Mouse (Mus musculus) heart, embryonic 12.5 days (tissue): ENCODE results near the gene Mdh1. TPM values are rescaled to one million over a fixed set of nuclear protein-coding genes. Genes with fewer than 3 reads are reported as not detected.

Source experiments
- ATAC-seq: fragments of 200-750 bp; cut with Nextera tagmentation; 2 replicates; pipeline ENCODE4 v1.8.0; 2017; ENCODE audit warnings: moderate TSS enrichment, moderate library complexity; ENCODE audit not compliant: insufficient number of reproducible peaks, low FRiP score
- H3K27ac ChIP-seq: fragments of 300-500 bp; sonication (generic); 2 replicates; pipeline ENCODE4 v1.5.1; 2016; ENCODE audit warnings: mild to moderate bottlenecking, moderate library complexity; ENCODE audit not compliant: poor library complexity, severe bottlenecking
- H3K27me3 ChIP-seq: fragments of 300-500 bp; sonication (generic); replicated peaks from 2 replicates; pipeline ENCODE4 v1.6.1; 2016; ENCODE audit warnings: mild to moderate bottlenecking, moderate library complexity
- H3K36me3 ChIP-seq: fragments of 300-500 bp; sonication (generic); 2 replicates; pipeline ENCODE4 v1.6.1; 2016; ENCODE audit warnings: mild to moderate bottlenecking, moderate library complexity
- H3K4me1 ChIP-seq: fragments of 300-500 bp; sonication (generic); replicated peaks from 2 replicates; pipeline ENCODE4 v1.6.1; 2016; ENCODE audit warnings: mild to moderate bottlenecking
- H3K4me2 ChIP-seq: fragments of 300-500 bp; sonication (generic); 2 replicates; pipeline ENCODE4 v1.6.1; 2016; ENCODE audit warnings: mild to moderate bottlenecking, moderate library complexity
- H3K4me3 ChIP-seq: fragments of 300-500 bp; sonication (generic); 2 replicates; pipeline ENCODE4 v1.5.1; 2016; ENCODE audit warnings: mild to moderate bottlenecking
- H3K9ac ChIP-seq: fragments of 300-500 bp; sonication (generic); 2 replicates; pipeline ENCODE4 v1.6.1; 2016; ENCODE audit warnings: mild to moderate bottlenecking, moderate library complexity
- H3K9me3 ChIP-seq: fragments of 300-500 bp; sonication (generic); replicated peaks from 2 replicates; pipeline ENCODE4 v1.6.1; 2016; ENCODE audit warnings: mild to moderate bottlenecking, moderate library complexity
- whole genome bisulfite sequencing: fragments of 180-500 bp; shearing (Covaris S2); methylation state at CpG from one replicate; pipeline ENCODE4 v1.1.7; 2016; 5-methylcytosine and 5-hydroxymethylcytosine counted together
- polyA plus RNA-seq: library from polyadenylated mRNA; unstranded; fragments of >200 nt; fragmentation: Nextera tagmentation; extraction: Ambion mirVana; gene quantifications from 2 replicates; pipeline ENCODE4 v1.2.1, GENCODE M21; 2016

The Mdh1 gene
- polyA plus RNA-seq, 1 experiment from 2014 or later = 1,326 TPM

- peaks cover 47% of the 10 kb centered on the region for H3K36me3 ChIP-seq
- no peak for ATAC-seq
- H3K27me3 ChIP-seq = no peaks in the 10 kb centered on the region
- no peak overlapping the region for H3K4me2 ChIP-seq
- H3K9me3 ChIP-seq = no peaks in the 10 kb centered on the region
- H3K27ac ChIP-seq = peak overlapping the region; percentile 68
- H3K4me1 ChIP-seq = peaks cover 38% of the 10 kb centered on the region
- 81% methylated on average over 9 of the region's 9 CpGs for WGBS
- no peak overlapping the region for H3K9ac ChIP-seq
- no peak overlapping the region for H3K4me3 ChIP-seq
These were observed 7.3 kb downstream of the Mdh1 start for GRCm38 (mm10) chr11:21564681-21565405.

DNA sequence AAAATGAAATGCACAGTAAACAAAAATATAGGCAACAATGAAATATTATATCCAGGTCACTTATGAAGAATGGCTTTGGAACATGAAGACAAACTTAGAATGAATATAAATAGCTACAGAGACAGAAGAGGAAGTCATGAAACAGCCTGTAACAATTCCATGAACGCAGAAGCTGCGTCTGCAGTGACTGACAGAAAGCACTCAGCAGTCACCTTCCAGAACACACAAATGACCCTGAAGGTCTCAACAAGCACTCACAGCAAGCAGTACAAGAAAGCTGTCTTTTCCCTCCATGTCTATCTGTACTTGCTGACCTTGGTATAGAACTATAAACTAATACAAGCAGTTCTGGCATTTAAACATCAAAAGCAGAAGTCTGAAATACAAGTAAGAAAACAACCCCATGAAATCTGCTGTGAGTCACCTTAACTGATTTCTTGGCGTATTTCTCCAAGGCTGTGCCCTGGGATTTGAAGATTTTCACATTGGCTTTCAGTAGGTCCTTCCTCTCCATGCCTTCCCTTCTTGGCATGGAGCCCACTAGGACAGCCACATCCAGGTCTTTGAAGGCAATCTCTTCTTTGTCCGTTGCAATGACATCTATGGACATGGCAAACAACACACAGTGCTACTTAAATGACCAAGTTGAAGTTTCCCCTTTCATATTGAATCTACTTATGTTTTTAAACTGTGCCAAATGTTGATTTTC, 8.4 kb downstream of the Mdh1 start:
- Histone ChIP-seq H3K4me3 (no peak overlapping the region), H3K4me2 (peak overlapping the region; percentile 19), H3K9me3 (no peaks in the 10 kb centered on the region), H3K36me3 (peaks cover 57% of the 10 kb centered on the region), H3K27me3 (no peaks in the 10 kb centered on the region), H3K9ac (no peak overlapping the region), H3K4me1 (peaks cover 32% of the 10 kb centered on the region), H3K27ac (peak overlapping the region; percentile 88)
- ATAC-seq = no peak
- 47% methylated on average over 4 of the region's 4 CpGs for WGBS

- WGBS = 70% methylated on average over 5 of the region's 5 CpGs
- Histone ChIP-seq H3K4me2 (no peak overlapping the region), H3K9me3 (no peaks in the 10 kb centered on the region), H3K4me1 (peaks cover 22% of the 10 kb centered on the region), H3K27me3 (no peaks in the 10 kb centered on the region), H3K27ac (0 out of 2 replicates have a peak overlapping the region, but pooled peaks have one; percentile 1), H3K36me3 (peaks cover 67% of the 10 kb centered on the region), H3K4me3 (no peak overlapping the region), H3K9ac (no peak overlapping the region)
- ATAC-seq = no peak
These were observed 10.8 kb downstream of the Mdh1 start for GRCm38 (mm10) chr11:21561347-21561746.

DNA sequence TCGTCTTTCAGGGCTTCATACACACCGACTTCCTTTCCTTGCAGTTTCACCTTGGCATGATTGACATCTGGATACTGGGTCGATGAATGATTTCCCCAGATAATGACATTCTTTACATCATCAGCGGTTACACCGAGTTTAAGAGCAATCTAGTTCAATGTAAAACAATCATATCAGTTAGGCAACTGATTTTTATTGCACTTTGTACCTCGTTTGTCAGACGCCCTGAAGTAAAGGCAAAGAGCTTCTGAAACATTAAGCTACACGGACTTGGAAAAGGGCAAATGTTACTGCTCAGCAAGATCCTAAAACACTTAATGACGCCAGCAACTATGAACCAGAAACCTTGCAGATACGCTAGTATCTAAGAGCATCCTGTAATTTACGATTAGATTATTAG, 12.4 kb downstream of the Mdh1 start:
- peaks cover 13% of the 10 kb centered on the region; the same call in 1 of the 2 replicates for H3K4me1 ChIP-seq
- no peak overlapping the region for H3K4me3 ChIP-seq
- H3K36me3 ChIP-seq = peaks cover 63% of the 10 kb centered on the region
- H3K4me2 ChIP-seq = no peak overlapping the region
- H3K27ac ChIP-seq = no peak overlapping the region
- no peaks in the 10 kb centered on the region for H3K9me3 ChIP-seq
- no peaks in the 10 kb centered on the region for H3K27me3 ChIP-seq
- 79% methylated on average over 11 of the region's 11 CpGs for WGBS
- ATAC-seq = no peak
- no peak overlapping the region for H3K9ac ChIP-seq

DNA sequence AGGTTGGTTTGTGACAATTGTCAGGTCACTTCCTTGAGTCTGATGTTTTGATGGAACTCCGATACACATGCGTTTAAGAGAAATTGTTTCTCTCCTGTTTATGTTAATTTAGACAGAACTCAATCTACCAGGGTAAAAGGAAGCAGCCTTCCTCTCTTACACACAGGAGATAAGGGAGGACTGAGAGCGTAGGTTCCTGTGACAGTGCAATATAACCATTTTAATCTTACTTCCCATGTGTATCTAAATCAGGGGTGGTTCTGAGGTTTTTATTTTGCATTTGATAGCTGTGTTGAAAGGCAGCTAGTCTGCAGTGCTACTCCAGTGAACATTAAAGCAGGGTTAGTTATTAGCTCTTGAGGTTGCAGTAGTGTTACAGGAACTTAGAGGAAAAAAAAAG, 20.1 kb downstream of the Mdh1 start:
- Histone ChIP-seq H3K27ac (no peak overlapping the region), H3K4me1 (no peaks in the 10 kb centered on the region), H3K4me3 (no peak overlapping the region), H3K4me2 (no peak overlapping the region), H3K36me3 (peaks cover 11% of the 10 kb centered on the region), H3K27me3 (no peaks in the 10 kb centered on the region), H3K9ac (no peak overlapping the region), H3K9me3 (no peaks in the 10 kb centered on the region)
- 43% methylated on average over 3 of the region's 3 CpGs for WGBS
- ATAC-seq = no peak

GRCm38 (mm10) chr11:21550222-21551173, 21.7 kb downstream of the Mdh1 start:
- Histone ChIP-seq H3K4me3 (no peak overlapping the region), H3K9ac (no peak overlapping the region), H3K27ac (no peak overlapping the region), H3K4me2 (no peak overlapping the region), H3K36me3 (peaks cover 5% of the 10 kb centered on the region), H3K9me3 (no peaks in the 10 kb centered on the region), H3K27me3 (no peaks in the 10 kb centered on the region), H3K4me1 (no peaks in the 10 kb centered on the region)
- 84% methylated on average over 12 of the region's 12 CpGs for WGBS
- ATAC-seq = no peak

GRCm38 (mm10) chr11:21549754-21550153, 22.4 kb downstream of the Mdh1 start:
- no peak overlapping the region for H3K9ac ChIP-seq
- no peak overlapping the region for H3K4me2 ChIP-seq
- no peaks in the 10 kb centered on the region for H3K27me3 ChIP-seq
- no peaks in the 10 kb centered on the region for H3K36me3 ChIP-seq
- no peak overlapping the region for H3K27ac ChIP-seq
- no peaks in the 10 kb centered on the region for H3K4me1 ChIP-seq
- 42% methylated on average over 4 of the region's 4 CpGs for WGBS
- no peak for ATAC-seq
- H3K4me3 ChIP-seq = no peak overlapping the region
- H3K9me3 ChIP-seq = no peaks in the 10 kb centered on the region

DNA sequence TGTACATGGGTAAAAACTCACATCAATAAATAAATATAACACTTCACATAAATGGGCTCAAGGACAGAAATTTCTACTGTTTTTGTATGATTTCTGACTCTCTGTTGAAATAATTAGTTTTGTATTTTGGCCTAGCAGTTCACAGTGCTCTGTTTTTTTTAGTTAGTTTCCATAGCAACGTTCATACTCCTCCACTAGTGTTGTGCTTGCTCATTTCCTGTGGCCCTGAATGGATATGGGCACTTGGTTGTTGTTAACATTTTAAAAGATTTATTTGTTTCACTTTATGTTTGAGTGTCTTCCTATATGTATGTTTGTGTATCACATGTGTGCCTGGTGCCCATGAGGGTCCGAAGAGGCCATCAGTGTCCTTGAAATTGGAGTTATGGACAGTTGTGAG, 23.1 kb downstream of the Mdh1 start:
- H3K4me3 ChIP-seq = no peak overlapping the region
- H3K27me3 ChIP-seq = no peaks in the 10 kb centered on the region
- no peak for ATAC-seq

DNA sequence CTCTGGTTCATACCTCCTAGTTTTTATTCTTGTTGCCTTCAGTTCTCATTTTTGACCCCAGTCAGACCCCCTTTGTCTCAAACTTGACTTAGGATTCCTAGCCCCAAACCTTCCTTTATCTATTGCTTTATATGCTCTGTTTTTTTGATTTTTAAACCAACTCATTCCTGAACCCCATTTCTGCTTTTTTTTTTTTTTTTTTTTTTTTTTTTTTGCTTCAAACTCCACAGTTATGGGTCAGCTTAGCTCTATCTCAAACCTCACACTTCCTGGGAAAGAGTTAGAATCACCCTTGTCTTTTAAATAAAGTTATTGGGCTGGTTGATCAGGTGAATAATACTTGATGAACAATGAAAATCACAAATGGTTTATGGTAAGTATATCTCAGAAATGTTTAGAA, 24.6 kb downstream of the Mdh1 start:
- Histone ChIP-seq H3K4me3 (no peak overlapping the region), H3K4me1 (no peaks in the 10 kb centered on the region), H3K4me2 (no peak overlapping the region), H3K27ac (no peak overlapping the region), H3K36me3 (no peaks in the 10 kb centered on the region), H3K9me3 (no peaks in the 10 kb centered on the region), H3K9ac (no peak overlapping the region), H3K27me3 (no peaks in the 10 kb centered on the region)
- no peak for ATAC-seq

More for the DNA sequence above, 23.1 kb downstream of the Mdh1 start:
- 83% methylated on average over 2 of the region's 2 CpGs for WGBS
- no peak overlapping the region for H3K4me2 ChIP-seq
- no peaks in the 10 kb centered on the region for H3K9me3 ChIP-seq
- H3K36me3 ChIP-seq = no peaks in the 10 kb centered on the region
- H3K27ac ChIP-seq = no peak overlapping the region
- no peak overlapping the region for H3K9ac ChIP-seq
- no peaks in the 10 kb centered on the region for H3K4me1 ChIP-seq

- H3K4me1 ChIP-seq = no peaks in the 10 kb centered on the region
- H3K9me3 ChIP-seq = no peaks in the 10 kb centered on the region
- H3K4me3 ChIP-seq = no peak overlapping the region
- ATAC-seq = 0 out of 2 replicates have a peak, but pooled peaks have one; percentile 33
- no peak overlapping the region for H3K4me2 ChIP-seq
- no peaks in the 10 kb centered on the region for H3K27me3 ChIP-seq
- no peak overlapping the region for H3K9ac ChIP-seq
- 33% methylated on average over 1 of the region's 1 CpGs for WGBS
- no peaks in the 10 kb centered on the region for H3K36me3 ChIP-seq
- H3K27ac ChIP-seq = no peak overlapping the region
These were observed 25.5 kb downstream of the Mdh1 start for GRCm38 (mm10) chr11:21546671-21547070.

- H3K4me1 ChIP-seq = no peaks in the 10 kb centered on the region
- H3K4me2 ChIP-seq = no peak overlapping the region
- H3K9ac ChIP-seq = no peak overlapping the region
- ATAC-seq = no peak
- no peaks in the 10 kb centered on the region for H3K27me3 ChIP-seq
- no peaks in the 10 kb centered on the region for H3K36me3 ChIP-seq
- no peaks in the 10 kb centered on the region for H3K9me3 ChIP-seq
- H3K4me3 ChIP-seq = no peak overlapping the region
- no peak overlapping the region for H3K27ac ChIP-seq
These were observed 26.2 kb downstream of the Mdh1 start for GRCm38 (mm10) chr11:21545951-21546350.
